Mouse (Mus musculus) liver, embryonic 14.5 days (tissue): ENCODE data around the gene Atpaf2.

Source experiments
- CTCF ChIP-seq: IDR thresholded peaks from 2 replicates; pipeline ENCODE4 v1.5.1; 2016; ENCODE audit warnings: antibody characterized with exemption, low read depth, control low read depth
- EP300 ChIP-seq: IDR thresholded peaks from 2 replicates; pipeline ENCODE4 v1.6.1; 2016; ENCODE audit warnings: antibody characterized with exemption, low read depth

- TF ChIP-seq CTCF (no peak), EP300 (no peak)
These were observed 51.8 kb downstream of the Atpaf2 start for GRCm38 (mm10) chr11:60366239-60367019.
